Mouse (Mus musculus): ENCODE data around the gene Lrp4. TPM values are rescaled to one million over a fixed set of nuclear protein-coding genes. Genes with fewer than 3 reads are reported as not detected.

Lrp4 gene
- polyA plus RNA-seq, 1 experiment from 2014 or later = 18.9 TPM

- peak; percentile 30 for DNase-seq (ENCODE audit: low spot score)
- H3K4me2 ChIP-seq (replicated peaks; ENCODE audit: low read depth, low read length) = no peak overlapping the region
- peaks cover 72% of the 10 kb centered on the region for H3K36me3 ChIP-seq (ENCODE audit: insufficient read depth, low read length)
- no peaks in the 10 kb centered on the region for H3K27me3 ChIP-seq (replicated peaks; ENCODE audit: insufficient read depth, low read length)
- no peak overlapping the region for H3K27ac ChIP-seq (ENCODE audit: low read length)
- WGBS = 80% methylated on average over 8 of the region's 8 CpGs
- H3K9me3 ChIP-seq (ENCODE audit: low read length) = no peaks in the 10 kb centered on the region
- no peak overlapping the region for H3K9ac ChIP-seq (replicated peaks; ENCODE audit: low read depth)
- H3K4me3 ChIP-seq (ENCODE audit: low read depth, low read length) = no peak overlapping the region
- ATAC-seq = no peak
- TF ChIP-seq CTCF (IDR thresholded peaks at IDR 0.05) (no peak), EP300 (IDR thresholded peaks at IDR 0.05) (no peak)
- H3K4me1 ChIP-seq (ENCODE audit: insufficient read depth, low read depth, low read length) = no peaks in the 10 kb centered on the region
These were observed 40.9 kb downstream of the Lrp4 start for GRCm38 (mm10) chr2:91498093-91498719.

DNA sequence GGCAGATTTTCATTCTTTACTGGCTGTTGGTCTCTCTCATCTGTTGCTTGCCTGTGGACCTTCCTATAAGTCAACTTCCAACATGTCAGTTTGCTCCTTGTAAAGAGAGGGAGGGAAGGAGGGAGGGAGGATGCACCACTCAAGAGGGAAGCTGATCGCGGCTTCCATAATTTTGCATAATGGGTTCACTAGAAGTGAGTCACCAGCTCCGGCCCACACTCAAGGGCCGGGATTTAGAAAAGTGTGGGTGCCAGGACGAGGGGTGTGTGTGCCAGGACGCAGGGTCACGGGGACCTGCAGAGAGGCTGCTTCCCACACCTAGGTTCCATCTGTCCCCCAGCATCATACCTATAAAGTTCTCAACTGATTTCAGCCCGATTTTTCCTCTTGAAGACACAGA lies 50.8 kb downstream of the Lrp4 start:
- WGBS = 91% methylated on average over 8 of the region's 8 CpGs
- TF ChIP-seq EP300 (IDR thresholded peaks at IDR 0.05) (no peak), CTCF (IDR thresholded peaks at IDR 0.05) (no peak)
- DNase-seq (ENCODE audit: low spot score) (no peak), ATAC-seq (no peak)
- H3K9ac ChIP-seq (replicated peaks; ENCODE audit: low read depth) = no peak overlapping the region
- no peaks in the 10 kb centered on the region for H3K9me3 ChIP-seq (ENCODE audit: low read length)
- H3K4me1 ChIP-seq (ENCODE audit: insufficient read depth, low read depth, low read length) = no peaks in the 10 kb centered on the region
- H3K36me3 ChIP-seq (ENCODE audit: insufficient read depth, low read length) = peaks cover 45% of the 10 kb centered on the region; the same call in 1 of the 2 replicates
- H3K4me2 ChIP-seq (replicated peaks; ENCODE audit: low read depth, low read length) = no peak overlapping the region
- H3K27ac ChIP-seq (ENCODE audit: low read length) = no peak overlapping the region
- no peaks in the 10 kb centered on the region for H3K27me3 ChIP-seq (replicated peaks; ENCODE audit: insufficient read depth, low read length)
- H3K4me3 ChIP-seq (ENCODE audit: low read depth, low read length) = no peak overlapping the region

- no peak overlapping the region for H3K4me3 ChIP-seq (ENCODE audit: low read depth, low read length)
- ATAC-seq = peak; percentile 91
These were observed 59.9 kb downstream of the Lrp4 start for GRCm38 (mm10) chr2:91517186-91517585.

DNA sequence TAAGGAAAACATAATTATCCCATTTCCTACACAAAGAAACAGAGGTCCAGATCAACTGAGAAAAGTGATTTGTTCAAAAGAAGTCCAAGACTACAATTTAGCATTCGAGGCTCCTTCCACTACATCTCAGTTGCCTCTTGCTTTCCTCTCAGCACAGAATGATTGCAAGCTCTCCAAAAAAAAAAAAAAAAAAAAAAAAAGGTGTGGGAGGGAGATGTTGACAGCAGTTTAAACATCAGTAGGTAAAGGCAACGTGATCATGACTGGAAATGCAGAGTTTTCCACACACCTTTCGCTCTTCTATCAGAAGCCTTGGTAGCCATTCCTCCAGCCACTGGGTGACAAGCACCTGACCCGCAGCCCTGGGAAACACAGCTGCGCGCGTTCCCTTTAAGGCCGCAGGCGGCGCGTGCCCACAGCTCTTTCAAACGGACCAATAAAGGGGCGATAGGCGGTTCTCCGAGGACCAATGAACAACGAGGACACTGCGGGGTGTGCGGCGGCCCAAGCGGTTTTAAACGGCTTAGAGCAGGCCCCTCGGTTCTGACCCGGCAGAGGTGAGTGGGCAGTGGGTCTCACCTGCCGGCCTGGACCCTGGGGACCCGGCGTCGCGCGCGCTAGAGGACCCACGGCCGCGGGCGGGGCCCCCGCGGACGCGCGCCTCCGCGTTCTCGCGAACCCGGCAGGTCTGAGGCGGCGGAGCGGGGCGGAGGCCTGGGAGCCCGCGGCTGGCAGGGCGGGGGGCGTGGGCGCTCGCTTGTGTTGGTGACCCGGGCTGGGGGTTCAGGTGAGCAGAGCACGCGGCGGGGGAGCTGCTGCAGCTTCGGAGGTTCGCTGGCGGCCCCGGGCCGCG lies 69.2 kb downstream of the Lrp4 start, which contains the start of gene Ckap5:
TSS of gene Ckap5 (plus strand) at position 469 of the 853 bp plus-strand sequence.
- peak within 1 kb of the TSS; percentile 77 for H3K4me2 ChIP-seq (replicated peaks; ENCODE audit: low read depth, low read length)
- H3K27ac ChIP-seq (ENCODE audit: low read length) = peak within 1 kb of the TSS; percentile 75
- TF ChIP-seq CTCF (IDR thresholded peaks at IDR 0.05) = peak; percentile 65
- TF ChIP-seq EP300 (IDR thresholded peaks at IDR 0.05) = no peak
- ATAC-seq (peak; percentile 100), DNase-seq (ENCODE audit: low spot score) (peak; percentile 97)
- no peaks in the 10 kb centered on the region for H3K27me3 ChIP-seq (replicated peaks; ENCODE audit: insufficient read depth, low read length)
- WGBS = under 1% methylated on average over 51 of the region's 64 CpGs
- H3K36me3 ChIP-seq (ENCODE audit: insufficient read depth, low read length) = no peaks in the 10 kb centered on the region
- 0 out of 2 replicates have a peak, but pooled peaks cover 3% of the 10 kb centered on the region for H3K4me1 ChIP-seq (ENCODE audit: insufficient read depth, low read depth, low read length)
- H3K9me3 ChIP-seq (ENCODE audit: low read length) = no peaks in the 10 kb centered on the region
- peak within 1 kb of the TSS; percentile 96 for H3K4me3 ChIP-seq (ENCODE audit: low read depth, low read length)
- peak within 1 kb of the TSS; percentile 89 for H3K9ac ChIP-seq (replicated peaks; ENCODE audit: low read depth)

More at GRCm38 (mm10) chr2:91517186-91517585, 59.9 kb downstream of the Lrp4 start:
- Histone ChIP-seq H3K9ac (replicated peaks; ENCODE audit: low read depth) (no peak overlapping the region), H3K27me3 (replicated peaks; ENCODE audit: insufficient read depth, low read length) (no peaks in the 10 kb centered on the region), H3K27ac (ENCODE audit: low read length) (peak overlapping the region; percentile 62), H3K9me3 (ENCODE audit: low read length) (no peaks in the 10 kb centered on the region), H3K36me3 (ENCODE audit: insufficient read depth, low read length) (no peaks in the 10 kb centered on the region), H3K4me1 (ENCODE audit: insufficient read depth, low read depth, low read length) (peaks cover 5% of the 10 kb centered on the region; the same call in 1 of the 2 replicates), H3K4me2 (replicated peaks; ENCODE audit: low read depth, low read length) (no peak overlapping the region)
- 9% methylated on average over 2 of the region's 2 CpGs for WGBS
- no peak for TF ChIP-seq EP300 (IDR thresholded peaks at IDR 0.05)
- peak; percentile 34 for TF ChIP-seq CTCF (IDR thresholded peaks at IDR 0.05)
- DNase-seq (ENCODE audit: low spot score) = peak; percentile 85

GRCm38 (mm10) chr2:91527147-91527486 lies 69.8 kb downstream of the Lrp4 start:
- H3K4me2 ChIP-seq (replicated peaks; ENCODE audit: low read depth, low read length) = peak overlapping the region; percentile 77
- peak overlapping the region; percentile 75 for H3K27ac ChIP-seq (ENCODE audit: low read length)
- H3K36me3 ChIP-seq (ENCODE audit: insufficient read depth, low read length) = no peaks in the 10 kb centered on the region
- 0 out of 2 replicates have a peak, but pooled peaks cover 3% of the 10 kb centered on the region for H3K4me1 ChIP-seq (ENCODE audit: insufficient read depth, low read depth, low read length)
- ATAC-seq (peak; percentile 63), DNase-seq (ENCODE audit: low spot score) (peak; percentile 28)
- H3K9me3 ChIP-seq (ENCODE audit: low read length) = no peaks in the 10 kb centered on the region
- H3K4me3 ChIP-seq (ENCODE audit: low read depth, low read length) = peak overlapping the region; percentile 96
- no peaks in the 10 kb centered on the region for H3K27me3 ChIP-seq (replicated peaks; ENCODE audit: insufficient read depth, low read length)
- no peak for TF ChIP-seq EP300 (IDR thresholded peaks at IDR 0.05)
- no peak for TF ChIP-seq CTCF (IDR thresholded peaks at IDR 0.05)
- H3K9ac ChIP-seq (replicated peaks; ENCODE audit: low read depth) = peak overlapping the region; percentile 89
- 0% methylated on average over 15 of the region's 15 CpGs for WGBS

GRCm38 (mm10) chr2:91537588-91538205 lies 80.4 kb downstream of the Lrp4 start:
- ATAC-seq (peak; percentile 100), DNase-seq (ENCODE audit: low spot score) (peak; percentile 98)
- Histone ChIP-seq H3K27me3 (replicated peaks; ENCODE audit: insufficient read depth, low read length) (no peaks in the 10 kb centered on the region), H3K9me3 (ENCODE audit: low read length) (no peaks in the 10 kb centered on the region), H3K9ac (replicated peaks; ENCODE audit: low read depth) (no peak overlapping the region), H3K4me2 (replicated peaks; ENCODE audit: low read depth, low read length) (peak overlapping the region; percentile 56), H3K4me1 (ENCODE audit: insufficient read depth, low read depth, low read length) (no peaks in the 10 kb centered on the region), H3K4me3 (ENCODE audit: low read depth, low read length) (peak overlapping the region; percentile 37), H3K27ac (ENCODE audit: low read length) (0 out of 2 replicates have a peak overlapping the region, but pooled peaks have one; percentile 11), H3K36me3 (ENCODE audit: insufficient read depth, low read length) (no peaks in the 10 kb centered on the region)
- TF ChIP-seq CTCF (IDR thresholded peaks at IDR 0.05) (peak; percentile 57), EP300 (IDR thresholded peaks at IDR 0.05) (no peak)
- under 1% methylated on average over 17 of the region's 17 CpGs for WGBS

Other genes starting within 250 kb of the Lrp4 start
- 13.6 and 14.1 TPM in 2 replicates for gene Ddb2, start 220.5 kb upstream of the Lrp4 start, polyA plus RNA-seq (2015; fragmentation: Nextera tagmentation; extraction: Ambion mirVana)
- 31.5 and 34.6 TPM in 2 replicates for gene Pacsin3, start 201.6 kb upstream of the Lrp4 start, polyA plus RNA-seq (2015; fragmentation: Nextera tagmentation; extraction: Ambion mirVana)
- gene Arfgap2, start 192.5 kb upstream of the Lrp4 start, polyA plus RNA-seq (2015; fragmentation: Nextera tagmentation; extraction: Ambion mirVana) = 57.4 and 64.0 TPM in 2 replicates
- 27.0 and 38.9 TPM in 2 replicates for gene 1110051M20Rik, start 12.8 kb upstream of the Lrp4 start, polyA plus RNA-seq (2015; fragmentation: Nextera tagmentation; extraction: Ambion mirVana)
- gene Ckap5, start 69.3 kb downstream of the Lrp4 start, polyA plus RNA-seq (2015; fragmentation: Nextera tagmentation; extraction: Ambion mirVana) = 25.9 and 31.8 TPM in 2 replicates
- gene F2, start 178.9 kb downstream of the Lrp4 start, polyA plus RNA-seq (2015; fragmentation: Nextera tagmentation; extraction: Ambion mirVana) = 0.49 and 0.63 TPM in 2 replicates
- 4.7 and 5.2 TPM in 2 replicates for gene Zfp408, start 192.3 kb downstream of the Lrp4 start, polyA plus RNA-seq (2015; fragmentation: Nextera tagmentation; extraction: Ambion mirVana)
- 151 and 163 TPM in 2 replicates for gene Arhgap1, start 192.3 kb downstream of the Lrp4 start, polyA plus RNA-seq (2015; fragmentation: Nextera tagmentation; extraction: Ambion mirVana)

Data from lung, postnatal 0 days (tissue).